Mouse (Mus musculus) neural tube, embryonic 11.5 days (tissue): ENCODE data around the gene Ss18l1. TPM values are rescaled to one million over a fixed set of nuclear protein-coding genes. Genes with fewer than 3 reads are reported as not detected.

Source experiments
- ATAC-seq: fragments of 200-750 bp; cut with Nextera tagmentation; 2 replicates; pipeline ENCODE4 v1.8.0; 2017; ENCODE audit warnings: moderate number of reproducible peaks, mild to moderate bottlenecking, moderate TSS enrichment, moderate library complexity; ENCODE audit not compliant: insufficient read depth, low FRiP score, low TSS enrichment
- DNase-seq: peaks from one replicate; pipeline ENCODE4 v3.0.0-alpha.2; 2015; ENCODE audit warnings: low spot score
- H3K27ac ChIP-seq: fragments of 300-500 bp; sonication (generic); 2 replicates; pipeline ENCODE4 v1.5.1; 2014; ENCODE audit warnings: low read depth, mild to moderate bottlenecking, low read length
- H3K27me3 ChIP-seq: fragments of 300-500 bp; sonication (generic); 2 replicates; pipeline ENCODE4 v1.6.1; 2014; ENCODE audit warnings: mild to moderate bottlenecking, low read length, mixed read lengths; ENCODE audit not compliant: control insufficient read depth, insufficient read depth
- H3K36me3 ChIP-seq: fragments of 300-500 bp; sonication (generic); 2 replicates; pipeline ENCODE4 v1.6.1; 2014; ENCODE audit warnings: mild to moderate bottlenecking, low read length, moderate library complexity, mixed read lengths; ENCODE audit not compliant: control insufficient read depth, insufficient read depth
- H3K4me1 ChIP-seq: fragments of 300-500 bp; sonication (generic); 2 replicates; pipeline ENCODE4 v1.6.1; 2014; ENCODE audit warnings: low read length, mixed read lengths; ENCODE audit not compliant: control insufficient read depth, insufficient read depth
- H3K4me2 ChIP-seq: fragments of 300-500 bp; sonication (generic); 2 replicates; pipeline ENCODE4 v1.6.1; 2014; ENCODE audit warnings: low read depth, mild to moderate bottlenecking, moderate library complexity
- H3K4me3 ChIP-seq: fragments of 300-500 bp; sonication (generic); 2 replicates; pipeline ENCODE4 v1.5.1; 2014; ENCODE audit warnings: low read depth, low read length
- H3K9ac ChIP-seq: fragments of 300-500 bp; sonication (generic); 2 replicates; pipeline ENCODE4 v1.6.1; 2014; ENCODE audit warnings: mild to moderate bottlenecking, low read length
- H3K9me3 ChIP-seq: fragments of 300-500 bp; sonication (generic); 2 replicates; pipeline ENCODE4 v1.6.1; 2016; ENCODE audit warnings: low read length; ENCODE audit not compliant: control insufficient read depth
- WGBS: fragments of 180-500 bp; shearing (Covaris S2); extraction: QIAGEN DNeasy Blood & Tissue Kit; methylation state at CpG from one replicate; pipeline ENCODE4 v1.1.7; 2014; 5-methylcytosine and 5-hydroxymethylcytosine counted together
- polyA plus RNA-seq: library from polyadenylated mRNA; unstranded; fragments of >200 nt; fragmentation: Nextera tagmentation; extraction: Ambion mirVana; gene quantifications from 2 replicates; pipeline ENCODE4 v1.2.1, GENCODE M21; 2014

The Ss18l1 gene
- polyA plus RNA-seq, 1 experiment from 2014 or later: 20.9 TPM

DNA sequence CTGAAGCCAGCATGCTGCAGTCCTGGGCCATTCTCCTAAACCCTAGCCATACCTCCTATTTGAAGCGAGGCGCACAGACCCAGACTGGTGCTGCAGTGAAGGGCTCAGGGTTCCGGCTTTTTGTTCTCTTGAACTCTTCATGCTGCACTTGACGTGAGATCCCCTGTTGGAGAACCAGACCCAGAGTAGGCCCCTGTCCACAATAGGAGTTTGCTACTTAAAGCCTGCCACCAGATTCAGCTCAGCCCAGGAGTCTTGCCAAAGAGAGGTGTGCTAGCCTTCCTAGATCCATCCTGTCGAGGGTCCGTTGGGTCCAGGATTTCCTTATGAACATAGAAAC lies 16.5 kb upstream of the Ss18l1 start:
- DNase-seq (no peak), ATAC-seq (no peak; the same call in 1 of the 2 replicates)
- H3K27me3 ChIP-seq: peaks cover 6% of the 10 kb centered on the region; the same call in 1 of the 2 replicates
- H3K4me2 ChIP-seq: peak overlapping the region; percentile 66
- peak overlapping the region; percentile 100 for H3K4me3 ChIP-seq
- peak overlapping the region; percentile 84; the same call in 1 of the 2 replicates for H3K27ac ChIP-seq
- peaks cover 14% of the 10 kb centered on the region for H3K36me3 ChIP-seq
- peaks cover 20% of the 10 kb centered on the region for H3K4me1 ChIP-seq
- H3K9me3 ChIP-seq: no peaks in the 10 kb centered on the region
- H3K9ac ChIP-seq: peak overlapping the region; percentile 97
- 12% methylated on average over 6 of the region's 6 CpGs for WGBS

DNA sequence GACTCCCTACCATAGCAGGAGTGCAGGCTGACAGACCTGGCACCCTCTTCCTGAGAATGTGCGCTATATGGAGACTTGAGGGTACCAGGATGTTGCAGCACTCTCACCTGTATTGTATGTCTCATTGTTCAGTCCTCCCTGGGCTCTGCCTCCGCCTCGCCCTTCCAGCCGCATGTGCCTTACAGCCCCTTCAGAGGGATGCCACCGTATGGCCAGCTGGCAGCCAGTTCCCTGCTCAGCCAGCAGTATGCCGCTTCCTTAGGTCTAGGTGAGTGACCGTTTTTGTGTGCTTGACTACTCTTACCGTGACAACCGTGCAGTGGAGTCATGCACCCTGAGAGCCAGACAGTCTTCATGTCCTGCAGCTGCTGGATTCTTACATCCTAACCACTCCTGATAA lies 14.5 kb upstream of the Ss18l1 start:
- Histone ChIP-seq H3K4me3 (peak overlapping the region; percentile 100; the same call in 1 of the 2 replicates), H3K4me2 (peak overlapping the region; percentile 66), H3K9me3 (no peaks in the 10 kb centered on the region), H3K9ac (0 out of 2 replicates have a peak overlapping the region, but pooled peaks have one; percentile 3), H3K36me3 (peaks cover 24% of the 10 kb centered on the region), H3K4me1 (peaks cover 20% of the 10 kb centered on the region), H3K27ac (no peak overlapping the region), H3K27me3 (peaks cover 6% of the 10 kb centered on the region; the same call in 1 of the 2 replicates)
- ATAC-seq: no peak
- 90% methylated on average over 9 of the region's 9 CpGs for WGBS
- no peak for DNase-seq

DNA sequence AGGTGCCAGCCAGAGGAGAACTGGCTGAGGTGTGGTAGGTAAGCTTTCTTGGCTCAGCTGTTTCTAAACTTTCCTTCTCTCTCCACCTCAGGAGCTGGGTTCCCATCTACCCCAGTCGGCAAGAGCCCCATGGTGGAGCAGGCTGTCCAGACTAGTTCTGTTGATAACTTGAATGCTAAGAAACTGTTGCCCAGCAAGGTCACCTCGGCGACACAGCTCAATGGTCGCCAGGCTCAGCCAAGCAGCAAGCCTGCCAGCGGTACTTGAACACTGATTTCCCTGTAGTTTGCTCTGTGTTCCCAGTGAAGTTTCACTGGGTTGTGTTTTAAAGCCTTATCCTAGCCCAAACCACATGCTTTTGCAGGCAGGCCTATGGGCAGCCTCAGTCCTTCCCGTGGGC lies 11.0 kb upstream of the Ss18l1 start:
- Histone ChIP-seq H3K4me1 (peaks cover 18% of the 10 kb centered on the region), H3K36me3 (peaks cover 52% of the 10 kb centered on the region), H3K27ac (no peak overlapping the region), H3K9me3 (no peaks in the 10 kb centered on the region), H3K27me3 (no peaks in the 10 kb centered on the region), H3K9ac (no peak overlapping the region), H3K4me2 (no peak overlapping the region), H3K4me3 (no peak overlapping the region)
- DNase-seq (no peak), ATAC-seq (no peak)
- 96% methylated on average over 6 of the region's 6 CpGs for WGBS

DNA sequence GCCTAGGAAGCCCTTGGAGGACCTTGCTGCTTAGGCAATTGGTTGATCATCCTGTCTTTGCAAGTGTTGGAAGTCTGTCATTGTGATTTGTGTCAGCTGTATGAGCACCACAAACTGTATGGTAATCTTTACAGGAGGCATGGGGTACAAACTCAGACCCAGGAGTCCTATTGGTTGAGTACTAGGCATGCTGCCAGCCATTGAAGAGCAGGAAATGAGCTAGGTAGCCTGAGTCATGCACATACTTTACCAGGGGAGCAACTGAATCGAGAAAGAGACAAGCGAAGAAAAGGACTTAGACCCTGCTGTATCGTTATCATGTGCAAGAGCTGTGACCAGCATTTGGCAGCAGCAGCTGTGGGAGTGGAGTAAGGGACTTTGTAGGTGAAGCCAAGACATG lies 9.4 kb upstream of the Ss18l1 start:
- Histone ChIP-seq H3K9ac (no peak overlapping the region), H3K27ac (no peak overlapping the region), H3K27me3 (no peaks in the 10 kb centered on the region), H3K4me1 (peaks cover 2% of the 10 kb centered on the region), H3K9me3 (no peaks in the 10 kb centered on the region), H3K4me2 (no peak overlapping the region), H3K4me3 (no peak overlapping the region), H3K36me3 (peaks cover 65% of the 10 kb centered on the region)
- DNase-seq (no peak), ATAC-seq (no peak)
- 93% methylated on average over 3 of the region's 3 CpGs for WGBS

DNA sequence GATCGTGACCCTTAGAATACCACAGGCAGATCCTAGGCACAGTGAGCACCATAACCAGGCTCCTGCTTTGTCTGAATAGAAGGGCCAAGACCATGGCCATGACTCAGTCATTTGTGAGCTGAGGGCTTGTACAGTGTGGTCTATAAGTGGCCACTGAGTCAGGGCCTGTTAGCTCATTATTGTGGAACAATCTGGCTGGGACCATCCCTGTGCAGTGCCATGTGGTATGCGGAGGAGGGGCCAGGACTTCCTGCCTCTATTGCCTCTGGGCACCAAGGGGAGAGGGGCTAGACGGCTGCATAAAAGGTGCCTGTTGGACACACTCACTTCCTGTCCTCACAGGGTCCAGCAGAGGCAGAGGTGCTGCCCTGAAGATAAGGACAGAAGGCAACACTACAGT lies 8.4 kb upstream of the Ss18l1 start:
- Histone ChIP-seq H3K9ac (no peak overlapping the region), H3K9me3 (no peaks in the 10 kb centered on the region), H3K27ac (no peak overlapping the region), H3K4me3 (no peak overlapping the region), H3K27me3 (no peaks in the 10 kb centered on the region), H3K4me1 (no peaks in the 10 kb centered on the region), H3K4me2 (no peak overlapping the region), H3K36me3 (peaks cover 65% of the 10 kb centered on the region)
- WGBS: 70% methylated on average over 3 of the region's 3 CpGs
- DNase-seq (no peak), ATAC-seq (no peak)

DNA sequence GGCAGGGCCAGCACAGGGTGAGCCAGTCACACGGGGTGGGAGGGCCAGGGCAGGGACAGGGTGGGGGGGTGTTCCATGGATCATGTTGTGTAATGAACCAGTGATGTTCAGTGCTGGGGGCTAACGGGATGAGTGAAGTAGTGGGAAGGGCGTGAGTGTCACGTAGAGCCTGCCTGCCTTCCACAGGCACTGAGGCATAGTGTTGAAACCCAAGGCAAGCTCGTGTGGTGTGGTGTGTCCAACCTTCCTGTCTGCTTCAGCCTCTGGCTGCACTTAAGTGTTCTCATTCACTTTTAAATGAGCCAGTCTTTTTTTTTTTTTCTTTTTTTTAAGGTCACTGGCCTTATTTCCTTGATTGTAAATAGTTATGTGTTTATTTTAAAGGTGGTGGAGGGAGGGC lies 7.6 kb upstream of the Ss18l1 start:
- ATAC-seq: peak; percentile 15; the same call in 1 of the 2 replicates
- H3K4me3 ChIP-seq: no peak overlapping the region
- no peak overlapping the region for H3K9ac ChIP-seq
- no peak for DNase-seq
- no peaks in the 10 kb centered on the region for H3K4me1 ChIP-seq
- peaks cover 60% of the 10 kb centered on the region for H3K36me3 ChIP-seq
- H3K9me3 ChIP-seq: no peaks in the 10 kb centered on the region
- no peak overlapping the region for H3K4me2 ChIP-seq
- H3K27ac ChIP-seq: no peak overlapping the region
- WGBS: 71% methylated on average over 5 of the region's 5 CpGs
- no peaks in the 10 kb centered on the region for H3K27me3 ChIP-seq

DNA sequence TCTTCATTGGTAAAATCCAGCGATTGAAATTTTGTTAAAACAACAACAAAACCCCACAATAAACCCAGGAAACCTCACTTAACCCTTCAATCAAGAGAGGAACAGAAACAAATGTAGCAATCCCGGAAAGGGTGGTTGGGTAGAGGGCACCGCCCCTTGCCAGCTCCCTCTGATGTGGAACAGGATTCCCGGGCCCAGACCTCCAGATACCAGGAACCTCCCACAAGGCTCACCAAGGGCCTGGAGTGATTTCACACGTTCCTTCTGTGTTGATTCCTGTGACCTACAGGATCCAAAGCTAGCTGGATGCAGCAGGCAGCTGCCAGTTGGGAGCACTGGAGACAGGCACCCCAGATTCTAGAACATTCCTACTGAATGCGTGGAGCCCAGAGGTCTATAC lies 1.9 kb upstream of the Ss18l1 start:
- Histone ChIP-seq H3K9ac (no peak overlapping the region; the same call in 1 of the 2 replicates), H3K4me1 (peaks cover 24% of the 10 kb centered on the region), H3K27me3 (no peaks in the 10 kb centered on the region), H3K4me3 (peak overlapping the region; percentile 98; the same call in 1 of the 2 replicates), H3K36me3 (peaks cover 26% of the 10 kb centered on the region), H3K4me2 (peak overlapping the region; percentile 45), H3K9me3 (no peaks in the 10 kb centered on the region), H3K27ac (no peak overlapping the region)
- no peak for DNase-seq
- WGBS: 54% methylated on average over 6 of the region's 6 CpGs
- no peak for ATAC-seq

DNA sequence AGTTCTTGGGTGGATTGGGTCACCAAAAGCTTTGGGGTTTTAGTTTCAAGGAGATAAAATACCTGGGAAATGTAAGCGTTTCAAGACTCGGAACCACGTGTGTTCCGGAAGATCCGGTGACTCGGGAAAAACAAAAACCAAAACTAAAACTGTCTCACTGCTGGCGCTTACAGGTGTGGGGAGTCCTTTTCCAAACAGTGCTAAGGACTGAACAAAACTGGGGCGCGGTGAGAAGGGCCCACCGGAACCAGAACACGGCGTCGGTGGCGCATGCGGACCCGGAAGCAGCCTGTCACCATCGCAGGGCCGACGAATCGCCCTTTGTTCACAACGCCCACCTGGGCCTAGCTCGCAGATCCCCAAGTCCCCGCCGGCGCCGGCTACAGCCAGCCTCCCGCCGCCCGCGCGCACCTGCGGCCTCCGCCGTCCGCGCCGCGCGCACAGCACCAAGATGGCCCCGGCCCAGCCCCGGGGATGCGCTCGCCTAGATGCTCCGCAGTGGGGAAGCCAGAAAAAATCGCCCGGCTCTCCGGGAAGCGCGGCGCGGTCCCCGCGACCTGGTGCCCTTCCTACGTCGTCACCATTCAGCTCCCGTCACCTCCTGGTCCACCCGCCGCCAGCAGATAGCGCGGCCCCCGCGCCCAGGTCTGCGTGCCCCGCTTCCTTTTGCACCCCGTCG lies 593 bp upstream of the Ss18l1 start:
- WGBS: under 1% methylated on average over 66 of the region's 66 CpGs
- peak overlapping the region; percentile 69 for H3K9ac ChIP-seq
- H3K4me3 ChIP-seq: peak overlapping the region; percentile 98
- ATAC-seq (peak; percentile 61; the same call in 1 of the 2 replicates), DNase-seq (peak; percentile 66)
- peaks cover 14% of the 10 kb centered on the region for H3K36me3 ChIP-seq
- no peaks in the 10 kb centered on the region for H3K27me3 ChIP-seq
- peak overlapping the region; percentile 77 for H3K27ac ChIP-seq
- peaks cover 24% of the 10 kb centered on the region for H3K4me1 ChIP-seq
- peak overlapping the region; percentile 45 for H3K4me2 ChIP-seq
- no peaks in the 10 kb centered on the region for H3K9me3 ChIP-seq

DNA sequence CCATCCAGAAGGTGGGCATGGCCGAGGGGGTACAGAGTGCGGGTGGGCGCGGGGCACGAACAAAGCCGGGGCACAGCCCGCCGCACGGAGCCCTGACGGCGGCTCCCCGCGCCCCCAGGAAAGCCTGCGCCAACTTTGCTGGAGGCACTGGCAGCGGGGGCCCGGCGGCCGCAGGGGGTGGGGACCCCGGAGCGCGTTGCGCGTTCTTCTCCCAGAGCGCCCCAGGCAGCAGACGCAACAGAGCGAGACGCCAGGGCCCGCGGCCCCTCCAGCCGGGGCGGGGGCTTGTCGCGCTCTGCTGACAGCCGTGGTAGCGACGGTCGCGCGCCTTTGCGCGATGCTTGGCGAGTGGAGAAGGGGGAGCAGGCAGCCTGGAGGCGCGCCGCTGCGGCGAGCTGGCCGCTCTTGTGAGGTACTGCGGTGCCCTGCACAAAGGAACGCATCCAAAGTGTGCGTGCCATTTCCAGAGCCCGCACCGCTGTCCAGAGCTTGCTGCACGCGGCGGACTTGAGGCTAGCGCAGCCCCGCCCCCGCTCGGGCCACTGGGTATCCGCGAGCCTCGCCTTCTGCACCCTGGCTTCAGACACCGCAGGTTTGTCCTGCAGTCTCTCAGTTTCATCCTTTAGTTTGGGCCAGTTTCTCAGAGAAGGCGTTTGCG lies 678 bp downstream of the Ss18l1 start:
- Histone ChIP-seq H3K4me1 (peaks cover 24% of the 10 kb centered on the region), H3K4me2 (peak overlapping the region; percentile 82), H3K27ac (peak overlapping the region; percentile 77), H3K36me3 (peaks cover 5% of the 10 kb centered on the region; the same call in 1 of the 2 replicates), H3K4me3 (peak overlapping the region; percentile 98), H3K9me3 (no peaks in the 10 kb centered on the region), H3K27me3 (no peaks in the 10 kb centered on the region), H3K9ac (peak overlapping the region; percentile 69)
- ATAC-seq: peak; percentile 52
- peak; percentile 80 for DNase-seq
- WGBS: under 1% methylated on average over 61 of the region's 66 CpGs
